Mouse (Mus musculus): ENCODE data around the gene Sae1. TPM values are rescaled to one million over a fixed set of nuclear protein-coding genes. Genes with fewer than 3 reads are reported as not detected.
"Not testable (repeated sequence)": the region's sequence is repeated elsewhere in the genome, so short reads cannot be mapped to it uniquely, and the experiment has no call there.

Gene Sae1
- polyA plus RNA-seq, 1 experiment, result 22.5 TPM

DNA sequence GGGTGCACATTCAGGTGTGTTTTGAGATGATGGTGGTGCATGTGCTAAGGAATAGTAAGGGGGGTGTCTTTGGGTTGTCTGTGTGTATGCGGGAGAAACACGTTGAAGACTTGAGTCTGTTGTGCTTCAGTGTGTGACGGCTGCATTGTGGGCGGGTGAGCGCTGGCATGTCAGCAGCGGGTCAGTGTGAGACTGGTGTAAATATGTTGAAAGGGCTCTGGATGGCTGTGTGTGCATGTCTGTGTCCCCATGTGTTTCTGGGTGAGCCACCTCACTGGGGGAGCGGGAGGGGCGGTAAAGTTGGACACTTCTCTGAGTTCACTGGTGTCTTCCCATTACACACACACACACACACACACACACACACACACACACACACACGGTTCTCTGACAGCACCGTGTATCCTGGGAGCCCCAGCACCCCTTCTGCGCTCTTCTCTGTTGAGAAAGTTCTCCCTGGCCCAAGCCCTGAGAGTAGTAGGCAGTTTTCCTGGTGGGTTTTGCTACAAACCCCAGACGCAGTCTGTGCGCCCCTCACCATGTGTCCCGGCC is 76.1 kb downstream of the Sae1 start:
- Histone ChIP-seq H3K4me1 (ENCODE audit: control insufficient read depth, insufficient read depth, insufficient read length, low read length) (peaks cover 4% of the 10 kb centered on the region; the same call in 1 of the 2 replicates), H3K27ac (replicated peaks; ENCODE audit: low read depth, low read length) (peak overlapping the region; percentile 94), H3K4me3 (ENCODE audit: insufficient read depth, low read depth, low read length) (peak overlapping the region; percentile 61)

DNA sequence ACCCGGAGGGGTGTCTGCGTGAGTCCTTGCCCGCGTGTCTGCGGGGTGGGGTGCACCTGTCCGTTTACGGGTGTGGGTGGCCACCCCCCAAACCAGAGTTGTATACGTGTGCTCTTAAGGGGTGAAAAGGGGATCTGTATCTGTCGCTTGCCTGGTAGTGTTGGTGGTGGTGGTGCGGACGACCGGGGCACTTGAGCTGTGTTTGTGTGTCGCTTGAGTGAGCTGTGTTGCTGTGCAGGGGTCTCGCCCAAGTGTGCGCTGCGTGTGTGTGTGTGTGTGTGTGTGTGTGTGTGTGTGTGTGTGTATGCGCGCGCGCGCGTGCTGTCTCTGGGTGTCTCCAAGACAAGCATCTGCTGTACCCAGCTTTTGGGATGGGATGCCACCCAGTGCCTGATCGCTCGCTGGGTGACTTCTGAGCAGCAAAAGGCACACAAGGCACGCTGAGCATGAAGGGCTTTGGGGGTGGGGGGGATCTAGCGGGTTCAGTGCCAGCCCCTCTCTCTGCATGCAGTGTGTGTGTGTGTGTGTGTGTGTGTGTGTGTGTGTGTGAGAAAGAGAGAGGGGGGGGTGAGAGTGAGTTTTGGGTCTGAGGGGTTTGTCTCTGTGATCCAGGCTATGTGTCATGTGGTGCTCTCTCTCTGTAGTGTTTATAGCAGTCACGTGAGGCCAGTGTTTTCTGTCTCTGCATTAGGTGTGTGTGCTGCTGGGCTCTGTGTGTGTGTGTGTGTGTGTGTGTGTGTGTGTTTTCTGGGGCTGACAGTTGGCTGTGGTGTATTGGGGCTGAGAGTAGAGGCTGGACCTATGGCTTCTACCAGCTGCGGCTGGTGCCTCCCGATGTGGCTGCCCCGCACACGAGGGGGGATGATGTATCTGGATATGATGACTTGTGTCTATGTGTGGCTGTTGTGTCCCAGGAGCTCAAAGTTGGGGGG is 76.8 kb downstream of the Sae1 start:
- Histone ChIP-seq H3K4me3 (ENCODE audit: insufficient read depth, low read depth, low read length) (peak overlapping the region; percentile 61), H3K27ac (replicated peaks; ENCODE audit: low read depth, low read length) (peak overlapping the region; percentile 94), H3K4me1 (ENCODE audit: control insufficient read depth, insufficient read depth, insufficient read length, low read length) (peaks cover 4% of the 10 kb centered on the region; the same call in 1 of the 2 replicates)

DNA sequence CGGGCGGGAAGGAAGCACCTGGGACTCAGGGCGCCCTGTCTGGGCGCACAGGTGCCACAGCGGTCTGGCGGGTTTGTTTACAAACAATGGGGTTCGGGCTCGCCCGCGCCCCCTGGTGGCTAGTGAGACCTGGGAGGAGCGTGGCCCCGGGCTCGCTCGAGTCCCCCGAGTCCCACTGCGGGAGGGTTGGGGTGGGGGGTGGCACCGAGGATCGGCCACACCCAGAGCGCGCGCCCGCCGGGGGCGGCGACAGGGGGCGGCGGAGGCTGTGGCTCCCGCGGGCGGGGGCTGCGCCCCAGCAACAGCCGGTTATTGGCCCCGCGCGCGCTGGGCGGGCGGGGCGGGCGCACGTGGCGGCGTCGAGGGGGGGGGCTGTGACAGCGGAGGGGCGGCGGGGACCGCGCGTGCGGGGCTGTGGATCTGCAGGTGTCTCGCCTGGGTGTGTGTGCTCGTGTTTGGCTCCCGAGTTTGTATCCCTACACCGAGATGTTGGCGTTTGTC is 77.5 kb downstream of the Sae1 start:
- H3K4me1 ChIP-seq (ENCODE audit: control insufficient read depth, insufficient read depth, insufficient read length, low read length), result no peaks in the 10 kb centered on the region
- peak overlapping the region; percentile 45 for H3K27ac ChIP-seq (replicated peaks; ENCODE audit: low read depth, low read length)
- H3K4me3 ChIP-seq (ENCODE audit: insufficient read depth, low read depth, low read length), result peak overlapping the region; percentile 96

DNA sequence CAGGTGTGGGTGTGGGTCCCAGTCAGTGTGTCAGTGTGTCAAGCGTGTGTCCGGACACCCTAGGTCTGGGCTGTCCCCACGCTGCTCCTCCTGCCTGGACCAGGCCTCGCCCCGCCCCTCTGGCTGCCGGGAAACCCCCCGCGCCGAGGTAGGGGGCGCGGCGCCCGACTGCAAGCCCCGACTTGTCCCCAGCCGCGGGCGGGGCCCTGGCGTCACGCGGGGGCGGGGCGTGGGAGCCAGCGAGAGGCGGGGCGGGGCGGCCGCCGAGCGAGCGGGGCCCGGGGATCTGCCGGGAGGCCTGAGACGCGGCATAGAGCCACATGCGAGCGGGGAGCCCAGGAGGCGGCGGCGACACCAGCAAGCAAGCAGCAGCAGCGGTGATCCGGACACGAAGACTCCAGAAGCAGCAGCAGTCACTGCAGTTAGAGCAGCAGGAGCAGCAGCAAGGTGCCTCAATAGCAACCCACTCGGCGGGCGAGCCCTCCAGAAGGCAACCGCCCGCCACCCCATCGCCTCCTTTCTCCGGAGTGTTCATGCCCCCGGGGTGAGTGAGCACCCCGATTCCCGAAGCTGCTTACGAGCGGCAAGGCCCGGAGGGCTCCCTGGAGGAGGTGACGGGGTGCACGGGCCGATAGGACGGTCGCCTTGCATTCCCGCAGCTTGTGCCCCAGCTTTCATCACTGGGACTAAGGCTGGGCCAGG is 78.1 kb downstream of the Sae1 start:
- H3K4me3 ChIP-seq (ENCODE audit: insufficient read depth, low read depth, low read length), result peak overlapping the region; percentile 96
- no peaks in the 10 kb centered on the region for H3K4me1 ChIP-seq (ENCODE audit: control insufficient read depth, insufficient read depth, insufficient read length, low read length)
- peak overlapping the region; percentile 45 for H3K27ac ChIP-seq (replicated peaks; ENCODE audit: low read depth, low read length)

DNA sequence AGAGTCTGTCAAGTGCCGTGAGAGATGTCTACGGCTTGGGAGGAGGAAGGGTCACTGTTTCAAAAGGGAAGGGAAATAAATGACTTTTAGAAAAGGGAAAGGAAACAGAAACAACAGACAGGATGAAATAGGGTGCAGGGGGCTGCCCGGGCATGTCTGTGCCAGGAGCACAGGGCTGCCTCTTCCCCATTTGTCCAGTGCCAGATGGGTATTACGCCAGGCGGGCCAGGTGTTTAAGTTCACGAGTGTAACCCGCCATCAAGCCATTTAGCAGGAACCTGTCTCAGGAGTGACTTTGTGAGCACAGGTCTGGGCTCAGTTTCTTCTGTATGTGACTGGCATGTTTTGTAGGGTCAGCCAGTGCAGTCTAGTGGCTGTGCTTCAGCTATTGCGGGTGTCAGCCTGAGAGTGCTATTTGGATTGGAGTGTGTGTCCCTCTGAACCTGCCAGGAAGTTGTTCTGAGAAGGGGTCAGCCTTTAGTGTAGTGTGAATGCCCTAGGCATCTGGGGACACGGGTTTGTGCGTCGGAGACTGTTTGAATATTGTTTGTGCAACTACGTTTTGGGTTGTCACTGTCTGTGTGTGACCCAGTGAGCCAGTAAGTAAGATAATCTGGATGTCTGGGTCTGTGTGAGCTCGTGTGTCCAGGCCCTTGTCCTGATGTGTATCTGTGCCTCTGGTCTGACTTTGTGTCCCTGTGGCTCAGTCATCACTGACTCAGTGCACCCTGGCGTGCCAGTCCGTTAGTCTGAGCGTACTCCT is 78.9 kb downstream of the Sae1 start:
- Histone ChIP-seq H3K27ac (replicated peaks; ENCODE audit: low read depth, low read length) (peak overlapping the region; percentile 3; the same call in 1 of the 2 replicates), H3K4me3 (ENCODE audit: insufficient read depth, low read depth, low read length) (peak overlapping the region; percentile 47), H3K4me1 (ENCODE audit: control insufficient read depth, insufficient read depth, insufficient read length, low read length) (no peaks in the 10 kb centered on the region)

DNA sequence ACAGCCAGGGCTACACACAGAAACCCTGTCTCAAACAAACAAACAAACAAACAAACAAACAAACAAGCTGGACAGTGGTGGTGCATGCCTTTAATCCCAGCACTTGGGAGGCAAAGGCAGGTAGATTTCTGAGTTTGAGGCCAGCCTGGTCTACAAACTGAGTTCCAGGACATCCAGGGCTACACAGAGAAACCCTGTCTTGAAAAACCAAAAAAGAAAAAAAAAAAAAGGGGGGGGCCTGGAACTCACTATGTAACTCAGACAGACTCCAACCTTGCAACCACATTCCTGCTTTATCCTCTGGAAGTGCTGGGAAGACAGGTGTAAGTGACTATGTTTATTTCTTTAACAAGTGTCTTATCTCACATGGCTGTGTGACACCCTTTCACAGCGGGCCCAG is 79.5 kb downstream of the Sae1 start, which contains the start of gene Bbc3:
Bbc3 (plus strand) TSS at position 301 of the 400 bp plus-strand sequence.
- Histone ChIP-seq H3K27ac (replicated peaks; ENCODE audit: low read depth, low read length) (peak within 1 kb of the TSS; percentile 3; the same call in 1 of the 2 replicates), H3K4me3 (ENCODE audit: insufficient read depth, low read depth, low read length) (peak within 1 kb of the TSS; percentile 47)
- not testable (repeated sequence) for H3K4me1 ChIP-seq (ENCODE audit: control insufficient read depth, insufficient read depth, insufficient read length, low read length)

DNA sequence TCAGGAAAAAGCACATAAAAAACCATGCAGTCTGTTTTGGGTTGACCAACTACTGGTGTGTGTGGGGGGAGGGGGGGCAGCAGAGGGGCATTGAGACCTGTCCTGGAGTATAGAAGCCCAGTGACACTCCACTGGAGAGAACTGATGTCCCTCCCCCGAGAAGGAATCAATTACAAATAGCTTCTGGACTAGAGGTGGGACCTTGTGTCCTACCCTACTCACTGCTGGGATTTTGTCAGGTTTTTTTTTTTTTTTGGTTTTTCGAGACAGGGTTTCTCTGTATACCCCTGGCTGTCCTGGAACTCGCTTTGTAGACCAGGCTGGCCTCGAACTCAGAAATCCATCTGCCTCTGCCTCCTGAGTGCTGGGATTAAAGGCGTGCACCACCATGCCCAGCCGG is 80.5 kb downstream of the Sae1 start:
- not testable (repeated sequence) for H3K4me3 ChIP-seq (ENCODE audit: insufficient read depth, low read depth, low read length); H3K27ac ChIP-seq (replicated peaks; ENCODE audit: low read depth, low read length); H3K4me1 ChIP-seq (ENCODE audit: control insufficient read depth, insufficient read depth, insufficient read length, low read length)

DNA sequence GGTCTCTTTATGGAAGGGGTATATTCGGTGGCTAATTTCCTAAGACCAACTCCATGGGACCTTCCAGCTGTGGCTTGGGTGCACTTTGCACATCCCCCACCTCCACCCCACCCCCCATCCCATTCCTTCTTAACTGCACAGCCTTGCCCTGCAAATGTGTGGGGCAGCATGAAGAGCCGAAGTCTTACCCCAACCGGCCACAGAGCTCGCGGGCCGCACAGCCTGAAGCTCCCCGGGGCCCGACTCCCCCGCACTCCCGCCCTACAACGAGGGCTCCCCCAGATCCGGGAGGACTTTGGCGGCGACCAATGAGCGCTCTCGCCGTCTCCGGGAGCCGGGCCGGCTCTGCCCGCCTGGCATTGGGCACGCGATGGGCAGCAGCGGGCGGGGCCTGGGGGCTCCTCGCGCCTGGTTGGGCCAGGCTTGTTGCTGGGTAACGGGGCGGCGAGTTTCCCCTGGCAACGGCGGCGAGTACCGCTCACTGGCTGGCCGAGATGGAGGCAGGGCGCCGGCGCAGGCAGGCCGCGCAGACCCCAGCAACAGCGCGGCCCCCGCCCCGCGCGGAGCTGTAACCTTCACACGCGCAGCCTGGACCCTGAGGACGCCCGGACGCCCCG is 88.1 kb downstream of the Sae1 start:
- no peak overlapping the region for H3K27ac ChIP-seq (replicated peaks; ENCODE audit: low read depth, low read length)
- peak overlapping the region; percentile 32 for H3K4me3 ChIP-seq (ENCODE audit: insufficient read depth, low read depth, low read length)

GRCm38 (mm10) chr7:16298927-16299326 is 88.7 kb downstream of the Sae1 start:
- Histone ChIP-seq H3K4me1 (ENCODE audit: control insufficient read depth, insufficient read depth, insufficient read length, low read length) (no peaks in the 10 kb centered on the region; the same call in 1 of the 2 replicates), H3K27ac (replicated peaks; ENCODE audit: low read depth, low read length) (no peak overlapping the region), H3K4me3 (ENCODE audit: insufficient read depth, low read depth, low read length) (no peak overlapping the region)

More for the DNA sequence above, 88.1 kb downstream of the Sae1 start:
- no peaks in the 10 kb centered on the region; the same call in 1 of the 2 replicates for H3K4me1 ChIP-seq (ENCODE audit: control insufficient read depth, insufficient read depth, insufficient read length, low read length)

DNA sequence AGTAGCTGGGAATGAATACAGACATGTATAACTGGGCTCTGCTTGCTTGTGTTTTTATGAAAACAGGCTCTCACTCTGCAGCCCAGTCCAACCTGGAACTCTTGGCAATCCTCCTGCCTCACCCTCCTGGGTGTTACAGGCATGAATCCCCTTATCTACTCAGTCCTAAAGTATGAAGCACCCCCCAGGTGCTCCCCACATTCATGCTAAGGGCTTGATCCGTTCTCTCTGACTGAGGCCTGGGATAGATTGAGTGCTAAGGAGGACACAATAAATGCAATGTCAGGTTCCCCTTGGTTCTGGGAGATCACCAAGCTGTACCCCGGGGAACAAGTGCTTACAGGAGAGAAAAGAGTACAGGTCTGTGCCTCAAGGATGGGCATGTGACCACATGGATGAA is 90.0 kb downstream of the Sae1 start:
- Histone ChIP-seq H3K4me3 (ENCODE audit: insufficient read depth, low read depth, low read length) (no peak overlapping the region), H3K4me1 (ENCODE audit: control insufficient read depth, insufficient read depth, insufficient read length, low read length) (no peaks in the 10 kb centered on the region; the same call in 1 of the 2 replicates), H3K27ac (replicated peaks; ENCODE audit: low read depth, low read length) (no peak overlapping the region)

DNA sequence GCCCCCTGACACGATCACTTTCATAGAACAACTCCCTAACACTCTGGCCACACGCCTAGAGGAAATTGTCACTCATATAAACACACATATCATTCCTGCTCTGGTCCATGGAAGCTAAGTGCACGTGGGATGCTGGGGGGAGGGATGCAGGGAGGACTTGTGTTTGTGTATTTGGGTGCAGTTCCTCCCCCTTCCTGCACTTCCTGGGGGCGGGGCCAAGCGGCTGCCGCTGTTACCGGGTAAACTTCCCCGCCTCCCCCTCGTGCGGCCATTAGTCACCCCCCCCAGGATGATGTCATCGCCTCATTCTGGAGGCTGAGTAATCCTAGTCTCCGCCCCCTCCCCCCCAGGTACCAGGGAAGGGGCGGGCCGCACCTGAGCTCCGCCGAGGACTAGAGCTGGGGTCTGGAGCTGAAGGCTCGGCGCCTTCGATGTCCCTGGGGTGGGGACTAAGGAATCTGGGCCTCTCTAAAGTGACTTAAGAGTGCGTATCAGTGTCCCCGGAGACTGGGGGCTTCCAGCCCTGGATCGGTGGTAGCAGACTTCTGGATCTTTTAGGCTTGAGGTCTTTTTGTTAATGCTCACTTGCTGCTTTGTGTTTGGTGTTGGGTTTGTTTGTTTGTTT is 90.7 kb downstream of the Sae1 start:
- Histone ChIP-seq H3K4me3 (ENCODE audit: insufficient read depth, low read depth, low read length) (peak overlapping the region; percentile 47), H3K4me1 (ENCODE audit: control insufficient read depth, insufficient read depth, insufficient read length, low read length) (no peaks in the 10 kb centered on the region; the same call in 1 of the 2 replicates), H3K27ac (replicated peaks; ENCODE audit: low read depth, low read length) (peak overlapping the region; percentile 73)

GRCm38 (mm10) chr7:16296146-16296545 is 91.5 kb downstream of the Sae1 start:
- H3K4me3 ChIP-seq (ENCODE audit: insufficient read depth, low read depth, low read length), result no peak overlapping the region
- peak overlapping the region; percentile 32; the same call in 1 of the 2 replicates for H3K27ac ChIP-seq (replicated peaks; ENCODE audit: low read depth, low read length)
- no peaks in the 10 kb centered on the region; the same call in 1 of the 2 replicates for H3K4me1 ChIP-seq (ENCODE audit: control insufficient read depth, insufficient read depth, insufficient read length, low read length)

DNA sequence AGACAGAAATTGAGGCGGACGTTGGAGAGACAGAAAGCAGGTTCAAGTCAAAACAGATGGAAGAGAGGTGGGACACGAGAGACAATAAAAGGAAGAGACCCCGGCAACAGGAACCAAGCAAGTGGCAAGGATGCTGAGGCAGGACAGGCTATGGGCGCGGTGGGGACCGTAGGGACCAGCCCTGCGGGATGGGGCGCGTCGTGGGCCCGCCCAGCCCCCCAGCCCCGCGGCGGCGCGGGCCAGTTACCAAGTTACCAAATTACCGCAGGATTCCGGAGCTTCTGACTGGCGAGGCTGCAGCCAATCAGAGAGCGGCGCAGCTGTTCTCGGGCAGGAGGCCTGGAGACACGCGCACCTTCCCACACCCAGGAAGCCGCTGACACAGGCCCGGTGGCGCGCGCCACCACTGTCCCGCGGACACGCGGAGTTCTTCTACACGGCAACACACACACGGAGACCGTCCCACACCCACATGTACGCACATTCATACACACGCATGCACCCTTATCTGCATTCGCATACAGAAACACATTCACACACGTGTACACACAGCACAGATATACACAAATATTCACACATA is 92.2 kb downstream of the Sae1 start:
- Histone ChIP-seq H3K4me3 (ENCODE audit: insufficient read depth, low read depth, low read length) (peak overlapping the region; percentile 59), H3K4me1 (ENCODE audit: control insufficient read depth, insufficient read depth, insufficient read length, low read length) (no peaks in the 10 kb centered on the region; the same call in 1 of the 2 replicates), H3K27ac (replicated peaks; ENCODE audit: low read depth, low read length) (peak overlapping the region; percentile 92)

Measured in brown adipose tissue, adult 24 weeks (tissue).